Mouse (Mus musculus): ENCODE measurements at regions not wholly inside any gene's neighbourhood (a gene's known extent, or its start where the extent isn't known, plus 50 kb on each side); places are given as distances from the start of the nearest gene placed in this dataset.

- no peak overlapping the region for H3K4me3 ChIP-seq (ENCODE audit: low read depth, low read length)
- no peaks in the 10 kb centered on the region for H3K4me1 ChIP-seq (ENCODE audit: control insufficient read depth, insufficient read depth, low read length)
- DNase-seq (ENCODE audit: low spot score, missing footprints) (no peak), ATAC-seq (ENCODE audit: low FRiP score) (no peak)
- H3K27ac ChIP-seq (ENCODE audit: low read depth, low read length), result no peak overlapping the region
- no peak overlapping the region for H3K9ac ChIP-seq (ENCODE audit: low read length)
- H3K4me2 ChIP-seq, result no peak overlapping the region
- no peaks in the 10 kb centered on the region for H3K36me3 ChIP-seq (ENCODE audit: control insufficient read depth, insufficient read depth, low read length)
- no peaks in the 10 kb centered on the region for H3K9me3 ChIP-seq (ENCODE audit: control insufficient read depth, low read length)
- 92% methylated on average over 8 of the region's 8 CpGs for WGBS
- no peaks in the 10 kb centered on the region for H3K27me3 ChIP-seq (ENCODE audit: control insufficient read depth, insufficient read depth, low read length)
Observed at GRCm38 (mm10) chr9:31578506-31579173, 114.4 kb upstream of the Tmem45b start.

GRCm38 (mm10) chr9:31577066-31577465 is 112.8 kb upstream of the Tmem45b start:
- H3K9me3 ChIP-seq (ENCODE audit: control insufficient read depth, low read length), result no peaks in the 10 kb centered on the region
- 78% methylated on average over 7 of the region's 7 CpGs for WGBS
- H3K9ac ChIP-seq (ENCODE audit: low read length), result no peak overlapping the region
- ATAC-seq (ENCODE audit: low FRiP score) (no peak), DNase-seq (ENCODE audit: low spot score, missing footprints) (no peak)
- H3K27me3 ChIP-seq (ENCODE audit: control insufficient read depth, insufficient read depth, low read length), result no peaks in the 10 kb centered on the region
- no peak overlapping the region for H3K4me3 ChIP-seq (ENCODE audit: low read depth, low read length)
- H3K36me3 ChIP-seq (ENCODE audit: control insufficient read depth, insufficient read depth, low read length), result no peaks in the 10 kb centered on the region
- H3K4me1 ChIP-seq (ENCODE audit: control insufficient read depth, insufficient read depth, low read length), result no peaks in the 10 kb centered on the region
- no peak overlapping the region for H3K4me2 ChIP-seq
- H3K27ac ChIP-seq (ENCODE audit: low read depth, low read length), result no peak overlapping the region

GRCm38 (mm10) chr9:31567029-31567428 is 102.8 kb upstream of the Tmem45b start:
- Histone ChIP-seq H3K4me2 (no peak overlapping the region), H3K9ac (ENCODE audit: low read length) (no peak overlapping the region), H3K4me3 (ENCODE audit: low read depth, low read length) (no peak overlapping the region), H3K9me3 (ENCODE audit: control insufficient read depth, low read length) (no peaks in the 10 kb centered on the region), H3K27me3 (ENCODE audit: control insufficient read depth, insufficient read depth, low read length) (no peaks in the 10 kb centered on the region), H3K4me1 (ENCODE audit: control insufficient read depth, insufficient read depth, low read length) (no peaks in the 10 kb centered on the region), H3K27ac (ENCODE audit: low read depth, low read length) (no peak overlapping the region), H3K36me3 (ENCODE audit: control insufficient read depth, insufficient read depth, low read length) (no peaks in the 10 kb centered on the region)
- DNase-seq (ENCODE audit: low spot score, missing footprints) (no peak), ATAC-seq (ENCODE audit: low FRiP score) (0 out of 2 replicates have a peak, but pooled peaks have one; percentile 16)
- whole genome bisulfite sequencing, result 80% methylated on average over 10 of the region's 10 CpGs

- ATAC-seq (ENCODE audit: low FRiP score), result peak; percentile 73
- Histone ChIP-seq H3K4me3 (ENCODE audit: low read depth, low read length) (no peak overlapping the region), H3K9me3 (ENCODE audit: control insufficient read depth, low read length) (no peaks in the 10 kb centered on the region), H3K4me2 (no peak overlapping the region), H3K36me3 (ENCODE audit: control insufficient read depth, insufficient read depth, low read length) (no peaks in the 10 kb centered on the region), H3K4me1 (ENCODE audit: control insufficient read depth, insufficient read depth, low read length) (no peaks in the 10 kb centered on the region), H3K27ac (ENCODE audit: low read depth, low read length) (no peak overlapping the region), H3K9ac (ENCODE audit: low read length) (no peak overlapping the region), H3K27me3 (ENCODE audit: control insufficient read depth, insufficient read depth, low read length) (no peaks in the 10 kb centered on the region)
- no peak for DNase-seq (ENCODE audit: low spot score, missing footprints)
- WGBS, result 64% methylated on average over 31 of the region's 31 CpGs
Observed at GRCm38 (mm10) chr9:31566257-31567007, 102.2 kb upstream of the Tmem45b start.

- no peak for DNase-seq (ENCODE audit: low spot score, missing footprints)
- WGBS, result 68% methylated on average over 12 of the region's 12 CpGs
- Histone ChIP-seq H3K9me3 (ENCODE audit: control insufficient read depth, low read length) (no peaks in the 10 kb centered on the region), H3K4me1 (ENCODE audit: control insufficient read depth, insufficient read depth, low read length) (no peaks in the 10 kb centered on the region), H3K4me3 (ENCODE audit: low read depth, low read length) (no peak overlapping the region), H3K9ac (ENCODE audit: low read length) (no peak overlapping the region), H3K27ac (ENCODE audit: low read depth, low read length) (no peak overlapping the region), H3K36me3 (ENCODE audit: control insufficient read depth, insufficient read depth, low read length) (no peaks in the 10 kb centered on the region), H3K4me2 (no peak overlapping the region), H3K27me3 (ENCODE audit: control insufficient read depth, insufficient read depth, low read length) (no peaks in the 10 kb centered on the region)
- no peak for ATAC-seq (ENCODE audit: low FRiP score)
Observed at GRCm38 (mm10) chr9:31564996-31565773, 100.9 kb upstream of the Tmem45b start.

GRCm38 (mm10) chr9:31563541-31563940 is 99.3 kb upstream of the Tmem45b start:
- H3K36me3 ChIP-seq (ENCODE audit: control insufficient read depth, insufficient read depth, low read length), result no peaks in the 10 kb centered on the region
- ATAC-seq (ENCODE audit: low FRiP score), result no peak
- no peaks in the 10 kb centered on the region for H3K27me3 ChIP-seq (ENCODE audit: control insufficient read depth, insufficient read depth, low read length)
- no peak overlapping the region for H3K9ac ChIP-seq (ENCODE audit: low read length)
- DNase-seq (ENCODE audit: low spot score, missing footprints), result no peak
- no peak overlapping the region for H3K4me3 ChIP-seq (ENCODE audit: low read depth, low read length)
- H3K27ac ChIP-seq (ENCODE audit: low read depth, low read length), result no peak overlapping the region
- WGBS, result 91% methylated on average over 8 of the region's 8 CpGs
- H3K4me2 ChIP-seq, result no peak overlapping the region
- no peaks in the 10 kb centered on the region for H3K9me3 ChIP-seq (ENCODE audit: control insufficient read depth, low read length)
- H3K4me1 ChIP-seq (ENCODE audit: control insufficient read depth, insufficient read depth, low read length), result peaks cover 2% of the 10 kb centered on the region; the same call in 1 of the 2 replicates

- WGBS, result 90% methylated on average over 3 of the region's 3 CpGs
- no peak for ATAC-seq (ENCODE audit: low FRiP score)
- Histone ChIP-seq H3K27me3 (ENCODE audit: control insufficient read depth, insufficient read depth, low read length) (no peaks in the 10 kb centered on the region), H3K4me3 (ENCODE audit: low read depth, low read length) (no peak overlapping the region), H3K36me3 (ENCODE audit: control insufficient read depth, insufficient read depth, low read length) (no peaks in the 10 kb centered on the region), H3K9me3 (ENCODE audit: control insufficient read depth, low read length) (no peaks in the 10 kb centered on the region), H3K27ac (ENCODE audit: low read depth, low read length) (no peak overlapping the region), H3K9ac (ENCODE audit: low read length) (no peak overlapping the region), H3K4me2 (no peak overlapping the region), H3K4me1 (ENCODE audit: control insufficient read depth, insufficient read depth, low read length) (peaks cover 2% of the 10 kb centered on the region; the same call in 1 of the 2 replicates)
- DNase-seq (ENCODE audit: low spot score, missing footprints), result no peak
Observed at GRCm38 (mm10) chr9:31560226-31560556, 95.9 kb upstream of the Tmem45b start.

GRCm38 (mm10) chr9:31559506-31560225 is 95.4 kb upstream of the Tmem45b start:
- Histone ChIP-seq H3K4me2 (peak overlapping the region; percentile 49), H3K27ac (ENCODE audit: low read depth, low read length) (no peak overlapping the region), H3K9me3 (ENCODE audit: control insufficient read depth, low read length) (no peaks in the 10 kb centered on the region), H3K36me3 (ENCODE audit: control insufficient read depth, insufficient read depth, low read length) (no peaks in the 10 kb centered on the region), H3K9ac (ENCODE audit: low read length) (peak overlapping the region; percentile 51), H3K4me1 (ENCODE audit: control insufficient read depth, insufficient read depth, low read length) (peaks cover 2% of the 10 kb centered on the region; the same call in 1 of the 2 replicates), H3K27me3 (ENCODE audit: control insufficient read depth, insufficient read depth, low read length) (no peaks in the 10 kb centered on the region), H3K4me3 (ENCODE audit: low read depth, low read length) (peak overlapping the region; percentile 17; the same call in 1 of the 2 replicates)
- WGBS, result 37% methylated on average over 18 of the region's 18 CpGs
- ATAC-seq (ENCODE audit: low FRiP score), result peak; percentile 72
- DNase-seq (ENCODE audit: low spot score, missing footprints), result peak; percentile 96

All from midbrain, embryonic 11.5 days (tissue).